Mouse (Mus musculus) ES-Bruce4 (cell line): ENCODE measurements around the gene Lrig2. TPM values are rescaled to one million over a fixed set of nuclear protein-coding genes. Genes with fewer than 3 reads are reported as not detected.
A peak's percentile ranks its signal among the peaks of the same experiment; 100 is the strongest.

Experiments
- H3K27ac ChIP-seq: 2 replicates; pipeline ENCODE4 v1.5.1; 2012; ENCODE audit warnings: low read length, inconsistent platforms; ENCODE audit not compliant: insufficient read depth
- H3K27me3 ChIP-seq: 2 replicates; pipeline ENCODE4 v1.6.1; 2012; ENCODE audit warnings: mild to moderate bottlenecking, low read length, inconsistent platforms; ENCODE audit not compliant: control insufficient read depth, poor library complexity, insufficient read depth, severe bottlenecking
- H3K36me3 ChIP-seq: 2 replicates; pipeline ENCODE4 v1.6.1; 2012; ENCODE audit warnings: inconsistent platforms, mild to moderate bottlenecking, low read length, moderate library complexity; ENCODE audit not compliant: control insufficient read depth, poor library complexity, insufficient read depth, severe bottlenecking
- H3K4me1 ChIP-seq: one replicate; pipeline ENCODE4 v1.8.1; 2011; ENCODE audit warnings: low read length; ENCODE audit not compliant: control insufficient read depth, insufficient read depth
- H3K4me3 ChIP-seq: 2 replicates; pipeline ENCODE4 v1.5.1; 2011; ENCODE audit warnings: low read depth, mild to moderate bottlenecking, low read length
- H3K9ac ChIP-seq: 2 replicates; pipeline ENCODE4 v1.6.1; 2012; ENCODE audit warnings: low read depth, mild to moderate bottlenecking, inconsistent platforms; ENCODE audit not compliant: poor library complexity, severe bottlenecking
- H3K9me3 ChIP-seq: replicated peaks from 2 replicates; pipeline ENCODE4 v1.6.1; 2012; ENCODE audit warnings: mild to moderate bottlenecking, low read length, inconsistent platforms; ENCODE audit not compliant: control insufficient read depth, poor library complexity, insufficient read depth, severe bottlenecking
- CTCF ChIP-seq: IDR thresholded peaks from one replicate; pipeline ENCODE4 v1.8.1; 2011; ENCODE audit warnings: low read depth, low read length
- EP300 ChIP-seq: IDR thresholded peaks from 2 replicates; pipeline ENCODE4 v1.6.1; 2011; ENCODE audit warnings: low read depth, low read length; ENCODE audit not compliant: insufficient read depth
- POLR2A ChIP-seq: IDR thresholded peaks from one replicate; pipeline ENCODE4 v1.8.1; 2011; ENCODE audit warnings: low read length; ENCODE audit not compliant: insufficient read depth
- polyA plus RNA-seq: library from polyadenylated mRNA; stranded (reverse); fragments of >200 nt; gene quantifications from 2 replicates; pipeline ENCODE4 v1.2.4, GENCODE M21; 2011; ENCODE audit warnings: low read depth; ENCODE audit not compliant: missing spikeins, insufficient read depth, insufficient read length

Gene Lrig2
- polyA plus RNA-seq, 1 experiment: 17.4 TPM

- no peak for TF ChIP-seq POLR2A
- TF ChIP-seq CTCF: no peak
- no peak for TF ChIP-seq EP300
- H3K36me3 ChIP-seq: no peaks in the 10 kb centered on the region
- no peaks in the 10 kb centered on the region for H3K9me3 ChIP-seq
- no peak overlapping the region for H3K4me3 ChIP-seq
- no peaks in the 10 kb centered on the region for H3K27me3 ChIP-seq
- H3K9ac ChIP-seq: no peak overlapping the region
- peaks cover 5% of the 10 kb centered on the region for H3K4me1 ChIP-seq
- H3K27ac ChIP-seq: no peak overlapping the region
These were observed 69.4 kb downstream of the Lrig2 start for GRCm38 (mm10) chr3:104442357-104442756.

GRCm38 (mm10) chr3:104441870-104442283 is 69.8 kb downstream of the Lrig2 start:
- Histone ChIP-seq H3K4me1 (peaks cover 5% of the 10 kb centered on the region), H3K27ac (no peak overlapping the region)
- TF ChIP-seq POLR2A (no peak), CTCF (peak; percentile 89), EP300 (0 out of 2 replicates have a peak, but pooled peaks have one; percentile 74)

GRCm38 (mm10) chr3:104441435-104441834 is 70.3 kb downstream of the Lrig2 start:
- H3K27me3 ChIP-seq: no peaks in the 10 kb centered on the region
- H3K4me1 ChIP-seq: peaks cover 5% of the 10 kb centered on the region
- peak overlapping the region; percentile 38 for H3K9ac ChIP-seq
- H3K27ac ChIP-seq: no peak overlapping the region
- no peaks in the 10 kb centered on the region for H3K9me3 ChIP-seq
- TF ChIP-seq POLR2A (no peak), EP300 (no peak), CTCF (no peak)
- H3K4me3 ChIP-seq: peak overlapping the region; percentile 12
- H3K36me3 ChIP-seq: no peaks in the 10 kb centered on the region

More at GRCm38 (mm10) chr3:104441870-104442283, 69.8 kb downstream of the Lrig2 start:
- peak overlapping the region; percentile 38 for H3K9ac ChIP-seq
- H3K27me3 ChIP-seq: no peaks in the 10 kb centered on the region
- peak overlapping the region; percentile 12 for H3K4me3 ChIP-seq
- no peaks in the 10 kb centered on the region for H3K9me3 ChIP-seq
- no peaks in the 10 kb centered on the region for H3K36me3 ChIP-seq

DNA sequence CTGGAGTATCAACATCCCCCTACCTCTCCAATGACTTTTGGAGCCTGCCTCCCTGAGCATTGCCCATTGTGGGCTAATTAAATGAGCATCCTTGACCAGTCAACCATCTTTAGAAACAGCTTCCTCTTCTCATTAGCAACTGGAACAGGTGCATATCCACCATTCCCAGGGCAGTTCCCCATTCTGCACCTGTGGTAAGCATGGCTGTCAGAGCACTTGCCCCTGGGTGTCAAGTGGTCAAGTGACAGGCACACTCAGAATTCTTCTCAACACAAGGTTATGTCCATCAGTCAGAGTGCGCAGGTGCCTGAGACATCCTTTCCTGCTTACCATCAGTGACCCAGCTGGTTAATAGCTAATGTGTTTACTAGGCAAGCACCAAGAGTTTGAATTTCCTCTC is 72.9 kb downstream of the Lrig2 start:
- Histone ChIP-seq H3K4me3 (no peak overlapping the region), H3K36me3 (no peaks in the 10 kb centered on the region), H3K27me3 (no peaks in the 10 kb centered on the region), H3K9me3 (no peaks in the 10 kb centered on the region), H3K27ac (no peak overlapping the region), H3K4me1 (peaks cover 7% of the 10 kb centered on the region), H3K9ac (no peak overlapping the region)
- TF ChIP-seq CTCF (no peak), EP300 (no peak), POLR2A (no peak)

GRCm38 (mm10) chr3:104437576-104437975 is 74.1 kb downstream of the Lrig2 start:
- H3K4me1 ChIP-seq: peaks cover 9% of the 10 kb centered on the region
- H3K9ac ChIP-seq: no peak overlapping the region
- TF ChIP-seq POLR2A (no peak), EP300 (no peak), CTCF (no peak)
- H3K27ac ChIP-seq: no peak overlapping the region
- no peaks in the 10 kb centered on the region for H3K27me3 ChIP-seq
- H3K9me3 ChIP-seq: no peaks in the 10 kb centered on the region
- H3K4me3 ChIP-seq: no peak overlapping the region
- no peaks in the 10 kb centered on the region for H3K36me3 ChIP-seq

DNA sequence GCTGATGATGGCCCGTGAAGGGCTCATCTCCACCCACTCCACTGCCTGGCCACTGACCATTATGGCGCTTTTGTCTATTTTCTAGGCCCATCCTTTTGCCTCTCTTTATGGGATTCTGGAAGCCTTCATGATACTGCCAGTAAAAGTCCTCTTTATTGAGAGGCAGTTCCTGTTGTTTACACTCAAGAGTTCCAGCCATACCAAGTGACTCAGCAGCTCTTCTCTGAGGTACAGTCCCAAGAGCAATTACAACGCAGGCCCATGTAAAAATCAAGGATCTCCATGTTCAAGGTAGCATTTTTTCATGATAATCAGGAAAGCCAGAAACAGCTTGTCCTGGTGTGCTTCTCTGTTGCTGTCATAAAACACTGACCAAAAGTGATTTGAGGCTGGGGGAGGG is 75.8 kb downstream of the Lrig2 start:
- Histone ChIP-seq H3K27me3 (no peaks in the 10 kb centered on the region), H3K9me3 (no peaks in the 10 kb centered on the region), H3K4me1 (peaks cover 16% of the 10 kb centered on the region), H3K9ac (no peak overlapping the region), H3K27ac (no peak overlapping the region), H3K36me3 (no peaks in the 10 kb centered on the region), H3K4me3 (no peak overlapping the region)
- TF ChIP-seq POLR2A (no peak), EP300 (no peak), CTCF (no peak)
